Mouse (Mus musculus) megakaryocyte, embryonic 14.5 days (primary cell): ENCODE measurements around the gene Gm43552.

Experiments used
- FLI1 ChIP-seq: IDR thresholded peaks from 2 replicates; pipeline ENCODE4 v1.6.1; 2012; ENCODE audit warnings: low read length, inconsistent platforms, mixed read lengths
- GATA1 ChIP-seq: IDR thresholded peaks from 3 replicates; pipeline ENCODE4 v1.6.1; 2012; ENCODE audit warnings: mixed read lengths, low read length, inconsistent platforms, borderline replicate concordance

- TF ChIP-seq GATA1 (no peak), FLI1 (no peak)
Measured at GRCm38 (mm10) chr5:65488725-65489124, 3.9 kb downstream of the Gm43552 start.
